Mouse (Mus musculus) midbrain, embryonic 16.5 days (tissue): ENCODE measurements at regions not wholly inside any gene's neighbourhood (a gene's known extent, or its start where the extent isn't known, plus 50 kb on each side); places are given as distances from the start of the nearest gene placed in this dataset.
A peak's percentile ranks its signal among the peaks of the same experiment; 100 is the strongest.

Experiments
- ATAC-seq: fragments of 200-750 bp; cut with Nextera tagmentation; 2 replicates; pipeline ENCODE4 v1.8.0; 2017; ENCODE audit warnings: moderate TSS enrichment
- H3K27ac ChIP-seq: fragments of 300-500 bp; sonication (generic); 2 replicates; pipeline ENCODE4 v1.5.1; 2014; ENCODE audit warnings: mild to moderate bottlenecking, low read length, mixed read lengths
- H3K27me3 ChIP-seq: fragments of 300-500 bp; sonication (generic); 2 replicates; pipeline ENCODE4 v1.6.1; 2014; ENCODE audit warnings: low read depth, low read length, mixed read lengths; ENCODE audit not compliant: control insufficient read depth, insufficient read depth
- H3K36me3 ChIP-seq: fragments of 300-500 bp; sonication (generic); 2 replicates; pipeline ENCODE4 v1.6.1; 2014; ENCODE audit warnings: mild to moderate bottlenecking, low read length, moderate library complexity, mixed read lengths; ENCODE audit not compliant: control insufficient read depth, insufficient read depth
- H3K4me1 ChIP-seq: fragments of 300-500 bp; sonication (generic); 2 replicates; pipeline ENCODE4 v1.6.1; 2014; ENCODE audit warnings: mild to moderate bottlenecking, low read length, mixed read lengths; ENCODE audit not compliant: control insufficient read depth, insufficient read depth
- H3K4me2 ChIP-seq: fragments of 300-500 bp; sonication (generic); 2 replicates; pipeline ENCODE4 v1.6.1; 2014; ENCODE audit warnings: mild to moderate bottlenecking, low read length, mixed read lengths
- H3K4me3 ChIP-seq: fragments of 300-500 bp; sonication (generic); 2 replicates; pipeline ENCODE4 v1.5.1; 2014; ENCODE audit warnings: low read depth, mild to moderate bottlenecking, low read length, moderate library complexity, mixed read lengths
- H3K9ac ChIP-seq: fragments of 300-500 bp; sonication (generic); 2 replicates; pipeline ENCODE4 v1.6.1; 2014; ENCODE audit warnings: low read depth, low read length, mixed read lengths
- H3K9me3 ChIP-seq: fragments of 300-500 bp; sonication (generic); replicated peaks from 2 replicates; pipeline ENCODE4 v1.6.1; 2014; ENCODE audit warnings: mild to moderate bottlenecking, low read length, mixed read lengths; ENCODE audit not compliant: control insufficient read depth, poor library complexity, severe bottlenecking
- WGBS: fragments of 180-500 bp; shearing (Covaris S2); extraction: QIAGEN DNeasy Blood & Tissue Kit; methylation state at CpG from one replicate; pipeline ENCODE4 v1.1.7; 2014; 5-methylcytosine and 5-hydroxymethylcytosine counted together

DNA sequence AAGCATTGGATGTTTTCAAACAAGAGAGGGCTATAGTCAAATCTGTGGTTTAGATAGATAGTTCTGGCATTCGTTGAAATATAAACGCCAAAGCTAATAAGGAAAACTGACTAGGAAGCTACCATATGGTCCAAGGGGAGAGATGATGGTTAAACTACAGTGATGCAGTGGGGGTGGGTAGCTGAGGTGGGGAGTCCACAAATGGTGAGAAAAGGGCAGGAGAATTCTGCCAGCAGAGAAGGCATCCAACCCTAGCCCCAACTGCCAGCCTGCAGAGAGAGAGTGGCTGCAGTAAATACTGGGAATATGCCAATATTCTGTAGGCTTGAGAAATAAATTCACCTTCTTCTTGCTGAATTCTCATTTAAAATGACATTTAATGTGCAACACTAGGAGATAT is 204.3 kb downstream of the Fam84b start:
- Histone ChIP-seq H3K27me3 (no peaks in the 10 kb centered on the region), H3K9ac (no peak overlapping the region), H3K4me1 (no peaks in the 10 kb centered on the region), H3K9me3 (no peaks in the 10 kb centered on the region), H3K36me3 (no peaks in the 10 kb centered on the region), H3K4me3 (no peak overlapping the region), H3K27ac (no peak overlapping the region), H3K4me2 (no peak overlapping the region)
- 95% methylated on average over 2 of the region's 2 CpGs for WGBS
- ATAC-seq = no peak

DNA sequence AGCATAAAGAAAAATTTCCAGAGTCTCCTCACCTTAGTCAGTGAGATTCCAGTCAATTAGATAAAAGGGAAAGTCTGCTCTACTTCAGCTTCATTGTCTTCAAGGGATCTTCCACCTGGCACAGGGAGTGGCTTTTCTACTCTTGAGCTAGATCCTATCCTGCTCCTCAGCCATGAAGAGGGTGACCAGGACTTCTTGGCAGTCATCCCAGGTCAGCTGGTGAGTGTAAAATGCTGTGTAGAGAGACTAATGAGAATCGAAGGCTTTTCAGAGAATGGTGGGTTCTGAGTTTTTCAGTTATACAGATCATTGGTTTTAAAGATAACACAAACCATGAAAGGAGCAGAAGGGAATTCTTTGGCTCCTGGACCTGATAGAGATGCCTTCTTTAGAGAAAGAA is 211.8 kb downstream of the Fam84b start:
- WGBS = 86% methylated on average over 1 of the region's 1 CpGs

DNA sequence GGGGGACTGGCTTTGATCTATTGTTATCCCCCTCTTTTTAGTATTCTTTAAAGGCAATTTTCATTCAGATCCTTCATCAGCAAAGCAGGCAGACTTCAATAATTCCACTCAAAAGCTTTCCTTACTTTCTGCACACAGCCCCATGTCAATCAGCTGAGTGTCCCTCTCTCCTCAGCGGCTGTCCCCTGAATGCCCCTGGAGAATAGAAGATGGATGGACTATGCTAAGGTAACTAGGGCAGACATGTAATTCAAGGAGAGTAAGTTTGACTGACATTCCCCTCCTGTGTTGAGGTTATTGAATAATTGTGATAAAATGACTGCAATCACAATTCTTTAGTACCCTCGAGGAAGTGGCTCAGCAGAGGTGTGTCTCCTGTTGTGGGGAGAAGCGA is 220.1 kb downstream of the Fam84b start:
- Histone ChIP-seq H3K4me1 (peaks cover 12% of the 10 kb centered on the region), H3K4me2 (no peak overlapping the region), H3K4me3 (no peak overlapping the region), H3K36me3 (no peaks in the 10 kb centered on the region), H3K9ac (no peak overlapping the region), H3K9me3 (no peaks in the 10 kb centered on the region), H3K27me3 (no peaks in the 10 kb centered on the region), H3K27ac (peak overlapping the region; percentile 47; the same call in 1 of the 2 replicates)
- WGBS = 16% methylated on average over 3 of the region's 3 CpGs
- ATAC-seq = peak; percentile 78

More for the DNA sequence above, 211.8 kb downstream of the Fam84b start:
- no peaks in the 10 kb centered on the region for H3K27me3 ChIP-seq
- no peak overlapping the region for H3K27ac ChIP-seq
- no peak overlapping the region for H3K4me3 ChIP-seq
- ATAC-seq = no peak
- H3K4me1 ChIP-seq = no peaks in the 10 kb centered on the region
- no peak overlapping the region for H3K4me2 ChIP-seq
- H3K9ac ChIP-seq = no peak overlapping the region
- no peaks in the 10 kb centered on the region for H3K9me3 ChIP-seq
- H3K36me3 ChIP-seq = no peaks in the 10 kb centered on the region

DNA sequence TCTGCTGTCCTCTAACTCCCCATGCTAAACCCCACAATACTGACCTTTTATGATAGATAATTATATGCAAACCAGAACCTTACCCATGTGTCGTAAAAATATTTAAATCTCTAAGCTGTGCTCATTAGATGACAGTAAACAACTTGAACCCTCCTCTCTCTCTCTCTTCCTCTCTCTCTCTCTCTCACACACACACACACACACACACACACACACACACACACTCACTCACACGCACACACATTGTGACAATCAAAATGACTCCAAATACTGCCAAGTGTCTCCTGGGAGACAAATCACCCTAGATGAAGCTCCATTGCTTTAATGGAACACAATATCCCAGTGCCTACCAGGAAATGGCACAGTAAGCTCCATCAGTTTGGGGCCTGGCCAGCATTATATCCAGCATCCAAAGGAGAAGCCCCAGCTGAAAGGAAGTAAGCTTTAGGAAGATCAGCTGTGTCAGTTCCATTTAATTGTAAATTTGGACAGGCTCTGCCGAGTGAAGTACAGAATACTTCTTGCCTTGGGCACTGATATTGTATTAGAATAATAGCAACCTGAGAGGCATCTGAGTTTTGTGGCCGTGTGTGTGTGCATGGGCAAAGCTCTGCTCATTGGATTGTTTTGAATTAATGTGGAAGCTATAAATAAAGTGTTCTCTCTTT is 220.7 kb downstream of the Fam84b start:
- WGBS = 12% methylated on average over 4 of the region's 4 CpGs
- Histone ChIP-seq H3K27ac (peak overlapping the region; percentile 47; the same call in 1 of the 2 replicates), H3K9ac (no peak overlapping the region), H3K4me3 (no peak overlapping the region), H3K4me1 (peaks cover 12% of the 10 kb centered on the region), H3K9me3 (no peaks in the 10 kb centered on the region), H3K36me3 (no peaks in the 10 kb centered on the region), H3K4me2 (no peak overlapping the region), H3K27me3 (no peaks in the 10 kb centered on the region)
- ATAC-seq = peak; percentile 87

DNA sequence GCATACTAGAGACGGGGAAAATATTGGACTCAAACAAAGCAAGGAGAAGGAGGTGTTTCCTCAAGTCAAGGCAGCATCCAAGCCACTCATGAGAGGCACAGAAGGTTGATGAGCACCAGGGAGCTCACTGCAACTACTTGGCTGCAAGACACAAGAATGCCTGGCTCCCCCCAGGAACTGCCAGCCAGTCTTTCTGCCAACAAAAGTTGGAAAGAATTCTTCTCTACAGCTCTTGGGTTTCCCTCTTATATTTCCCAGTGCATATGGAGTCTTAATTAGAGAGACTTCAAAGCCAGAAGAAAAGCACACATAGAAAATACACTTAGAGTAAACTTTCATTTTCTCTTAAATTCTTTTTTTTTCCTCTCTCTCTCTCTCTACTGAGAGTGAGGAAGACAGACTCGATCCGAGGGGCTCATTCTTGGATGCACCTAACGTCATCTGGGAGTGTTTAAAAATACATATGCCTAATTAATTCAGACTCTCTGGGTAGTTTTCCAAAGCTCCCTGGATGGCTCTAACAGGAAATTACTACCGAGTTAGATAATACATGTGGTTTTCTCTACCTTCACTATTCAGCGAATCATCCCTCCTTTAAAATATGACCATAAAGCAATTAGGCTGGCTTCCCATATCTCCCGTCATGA is 222.7 kb downstream of the Fam84b start:
- H3K9me3 ChIP-seq = no peaks in the 10 kb centered on the region
- H3K27me3 ChIP-seq = no peaks in the 10 kb centered on the region
- peaks cover 12% of the 10 kb centered on the region for H3K4me1 ChIP-seq
- H3K27ac ChIP-seq = no peak overlapping the region
- no peak for ATAC-seq
- no peak overlapping the region for H3K9ac ChIP-seq
- no peak overlapping the region for H3K4me2 ChIP-seq
- WGBS = 82% methylated on average over 7 of the region's 7 CpGs
- no peaks in the 10 kb centered on the region for H3K36me3 ChIP-seq
- no peak overlapping the region for H3K4me3 ChIP-seq

DNA sequence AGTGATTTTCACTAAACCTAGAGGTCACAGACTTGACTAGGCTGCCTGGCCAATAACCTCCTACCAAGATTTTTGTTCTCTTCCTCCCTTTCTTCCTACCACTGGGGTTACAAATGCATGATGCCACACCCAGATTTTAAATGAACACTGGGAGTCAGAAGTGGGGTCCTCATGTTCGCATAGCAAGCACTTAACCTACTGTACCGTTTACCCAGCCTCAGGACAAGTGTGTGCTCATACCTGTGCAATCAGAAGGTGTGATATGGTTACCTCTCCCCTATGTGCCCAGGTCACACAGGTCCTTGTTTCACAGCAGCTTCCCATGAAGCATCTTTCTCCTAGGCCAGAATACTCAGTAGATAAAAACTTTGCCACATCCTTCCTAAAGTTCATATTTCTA is 234.8 kb downstream of the Fam84b start:
- H3K27me3 ChIP-seq = no peaks in the 10 kb centered on the region
- no peaks in the 10 kb centered on the region for H3K36me3 ChIP-seq
- no peak overlapping the region for H3K4me3 ChIP-seq
- no peak overlapping the region for H3K4me2 ChIP-seq
- no peak overlapping the region for H3K27ac ChIP-seq
- no peak overlapping the region for H3K9ac ChIP-seq
- no peak for ATAC-seq
- no peaks in the 10 kb centered on the region for H3K9me3 ChIP-seq
- WGBS = 89% methylated on average over 2 of the region's 2 CpGs
- H3K4me1 ChIP-seq = no peaks in the 10 kb centered on the region

DNA sequence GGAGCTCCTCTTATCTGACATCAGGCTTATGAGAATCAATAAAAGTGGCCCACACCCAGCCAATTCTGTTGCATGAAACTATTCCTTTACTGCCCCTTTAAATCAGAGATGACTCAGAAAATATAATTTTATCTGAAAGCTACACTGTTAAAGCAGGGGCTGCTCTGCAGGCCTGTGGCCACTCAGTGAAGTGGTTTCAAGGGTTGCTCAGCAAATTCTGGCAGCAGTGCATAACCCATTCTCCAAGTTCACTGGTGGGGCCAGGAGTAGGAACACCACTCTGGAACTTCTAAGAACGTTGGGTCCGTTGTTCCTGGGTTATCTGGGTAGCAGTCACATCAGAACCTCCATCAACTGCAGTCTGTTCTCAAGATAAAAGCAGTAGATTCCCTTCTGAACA is 236.2 kb downstream of the Fam84b start:
- no peak overlapping the region for H3K27ac ChIP-seq
- ATAC-seq = no peak
- WGBS = 90% methylated on average over 2 of the region's 2 CpGs

DNA sequence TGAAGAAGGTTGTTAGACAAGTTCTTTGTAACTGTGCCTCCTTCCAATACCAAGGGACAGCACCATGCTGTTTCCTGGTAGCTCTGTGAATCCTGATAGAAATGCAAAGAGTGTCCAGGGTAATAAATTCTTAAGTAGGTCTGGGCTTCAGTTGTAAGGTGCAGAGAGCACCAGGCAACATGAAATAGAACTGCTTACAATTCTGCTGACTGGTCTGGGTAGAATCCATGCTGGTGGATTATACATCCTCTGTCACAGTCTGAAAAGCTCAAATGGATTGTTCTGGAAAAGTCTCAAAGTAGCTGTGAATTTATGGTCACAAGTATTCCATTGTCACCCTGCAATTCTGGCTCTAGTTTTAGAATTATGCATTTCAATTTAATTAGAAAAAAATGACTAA is 251.7 kb downstream of the Fam84b start:
- Histone ChIP-seq H3K4me2 (no peak overlapping the region), H3K4me3 (no peak overlapping the region), H3K4me1 (no peaks in the 10 kb centered on the region), H3K27ac (no peak overlapping the region), H3K9ac (no peak overlapping the region), H3K27me3 (no peaks in the 10 kb centered on the region), H3K36me3 (no peaks in the 10 kb centered on the region), H3K9me3 (no peaks in the 10 kb centered on the region)
- no peak for ATAC-seq

More for the DNA sequence above, 236.2 kb downstream of the Fam84b start:
- H3K36me3 ChIP-seq = no peaks in the 10 kb centered on the region
- no peak overlapping the region for H3K4me2 ChIP-seq
- no peak overlapping the region for H3K4me3 ChIP-seq
- no peaks in the 10 kb centered on the region for H3K27me3 ChIP-seq
- H3K4me1 ChIP-seq = no peaks in the 10 kb centered on the region
- H3K9me3 ChIP-seq = no peaks in the 10 kb centered on the region
- H3K9ac ChIP-seq = no peak overlapping the region

DNA sequence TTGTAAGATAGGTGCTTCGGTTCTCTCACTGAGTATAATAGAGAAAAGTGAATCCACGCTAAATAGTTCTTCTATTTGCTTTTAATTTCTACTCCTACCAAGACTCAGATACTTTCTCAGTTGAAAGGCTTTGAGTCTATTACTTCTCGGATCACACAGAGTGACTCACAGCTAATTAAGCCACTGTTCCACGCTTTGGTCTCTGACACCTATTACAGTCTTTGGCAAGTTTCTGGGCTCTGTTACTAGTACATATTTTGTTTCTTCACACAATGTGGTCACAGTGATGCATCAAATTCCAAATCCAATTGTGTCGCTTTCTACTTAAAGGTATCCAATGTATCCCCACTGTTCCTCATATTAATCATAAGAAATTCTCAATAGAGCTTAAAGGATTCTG is 276.5 kb downstream of the Fam84b start:
- 71% methylated on average over 5 of the region's 5 CpGs for WGBS
- Histone ChIP-seq H3K9ac (no peak overlapping the region), H3K36me3 (no peaks in the 10 kb centered on the region), H3K4me1 (no peaks in the 10 kb centered on the region), H3K27ac (no peak overlapping the region), H3K4me3 (no peak overlapping the region), H3K4me2 (no peak overlapping the region), H3K9me3 (no peaks in the 10 kb centered on the region), H3K27me3 (no peaks in the 10 kb centered on the region)
- no peak for ATAC-seq
